ENCODE assay signal across 8 mouse cellular contexts in the genomic region with DNA sequence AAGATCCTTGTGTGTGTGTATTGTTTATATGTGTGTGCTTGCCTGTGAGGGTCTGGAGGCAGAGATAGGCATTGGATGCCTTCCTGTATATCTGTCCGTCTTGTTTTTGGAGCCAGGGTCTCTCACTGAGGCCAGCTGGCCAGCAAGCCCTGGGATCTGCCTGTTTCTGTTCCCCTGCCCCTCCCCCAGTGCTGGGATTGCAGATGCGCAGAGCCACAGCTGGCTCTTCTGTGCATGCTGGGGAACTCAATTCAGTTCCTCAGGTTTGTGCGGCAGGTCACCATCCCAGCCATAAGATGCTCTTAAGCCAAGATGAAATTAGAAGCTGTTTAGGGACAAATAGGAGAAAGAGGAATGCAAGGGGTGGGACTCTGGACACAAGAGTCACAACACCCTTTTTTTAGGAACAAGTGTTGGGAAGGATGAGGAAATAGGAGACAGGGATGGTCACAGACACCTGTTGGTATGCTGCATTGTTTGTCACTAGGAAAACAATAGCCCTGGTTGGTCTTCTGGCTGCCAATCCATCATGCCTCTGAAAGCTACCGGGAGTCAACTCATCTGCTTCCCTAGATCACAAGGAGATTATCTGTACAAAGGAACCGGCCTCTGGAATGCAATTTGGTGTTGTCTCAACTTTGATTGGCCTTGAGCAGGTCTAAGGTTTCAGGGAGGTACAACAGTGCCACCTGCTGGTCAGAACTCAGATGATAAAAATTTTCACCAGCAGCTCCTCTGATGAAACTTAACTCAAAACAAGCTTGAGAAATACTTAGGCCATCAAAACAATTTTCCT. TPM values are rescaled to one million over a fixed set of nuclear protein-coding genes. Genes with fewer than 3 reads are reported as not detected.
DNase-seq lines count a peak whose midpoint lies in the region; ATAC-seq and TF ChIP-seq lines count a peak whose summit lies in the region.

No protein-coding gene starts in this region.

- H3K36me3 ChIP-seq in forebrain, embryonic 10.5 days (replicated peaks) = peaks cover 10% of the 10 kb centered on the region
- H3K36me3 ChIP-seq in forebrain, embryonic 16.5 days (ENCODE audit: control insufficient read depth, insufficient read depth) = no peaks in the 10 kb centered on the region
- H3K36me3 ChIP-seq in hindbrain, embryonic 16.5 days (ENCODE audit: control insufficient read depth, insufficient read depth, low read length) = no peaks in the 10 kb centered on the region
- no peaks in the 10 kb centered on the region for H3K36me3 ChIP-seq in midbrain, postnatal 0 days (ENCODE audit: insufficient read depth, low read length)

- intact Hi-C loops in gastrocnemius, adult 2 months (cut with DNase I) = loop anchor here (1.0 to 10.0 kb wide), 2 partner anchors 124 to 302 kb away; a partner anchor contains a TSS
- intact Hi-C loops in left cerebral cortex, adult 2 months (cut with DNase I) = loop anchor here (2.0 kb wide), 1 partner anchor 24 kb away; a partner anchor contains a TSS

- peak overlapping the region; percentile 75 for H3K27ac ChIP-seq in forebrain, embryonic 10.5 days
- H3K27ac ChIP-seq in forebrain, embryonic 16.5 days (ENCODE audit: low read length) = no peak overlapping the region
- peak overlapping the region; percentile 9; the same call in 1 of the 2 replicates for H3K27ac ChIP-seq in gastrocnemius, adult 2 months
- no peak overlapping the region for H3K27ac ChIP-seq in hindbrain, embryonic 16.5 days (ENCODE audit: low read depth, low read length)
- no peak overlapping the region for H3K27ac ChIP-seq in left cerebral cortex, adult 2 months
- no peak overlapping the region for H3K27ac ChIP-seq in midbrain, postnatal 0 days (ENCODE audit: low read depth, low read length)

- 8% methylated on average over 5 of the region's 5 CpGs for WGBS in forebrain, embryonic 10.5 days
- 10% methylated on average over 5 of the region's 5 CpGs for WGBS in forebrain, embryonic 16.5 days
- 9% methylated on average over 5 of the region's 5 CpGs for WGBS in hindbrain, embryonic 16.5 days
- WGBS in midbrain, postnatal 0 days = 8% methylated on average over 5 of the region's 5 CpGs

- peak; percentile 80 for DNase-seq in forebrain, embryonic 10.5 days (ENCODE audit: extremely low spot score, low spot score)
- peak; percentile 78 to 85 for DNase-seq in cerebellum, adult 18-20 months
- peak; percentile 78 for DNase-seq in gastrocnemius, adult 2 months
- DNase-seq in left cerebral cortex, adult 2 months (ENCODE audit: extremely low spot score in 1 of 2, low spot score in 2 of 2) = peak; percentile 77 to 82
- peak; percentile 87 for DNase-seq in midbrain, postnatal 0 days (ENCODE audit: low spot score)
- peak; percentile 79 to 93 for DNase-seq in spleen, postnatal 4 days (ENCODE audit: low spot score in 2 of 2)

- H3K4me3 ChIP-seq in forebrain, embryonic 10.5 days = peak overlapping the region; percentile 34
- no peak overlapping the region for H3K4me3 ChIP-seq in forebrain, embryonic 16.5 days (replicated peaks; ENCODE audit: low read length)
- peak overlapping the region; percentile 33; the same call in 1 of the 2 replicates for H3K4me3 ChIP-seq in gastrocnemius, adult 2 months
- H3K4me3 ChIP-seq in hindbrain, embryonic 16.5 days (ENCODE audit: low read length) = no peak overlapping the region
- H3K4me3 ChIP-seq in left cerebral cortex, adult 2 months = no peak overlapping the region
- H3K4me3 ChIP-seq in midbrain, postnatal 0 days (ENCODE audit: low read depth, low read length) = no peak overlapping the region

- no peak overlapping the region for H3K4me2 ChIP-seq in forebrain, embryonic 16.5 days (ENCODE audit: low read length)
- H3K4me2 ChIP-seq in hindbrain, embryonic 16.5 days (ENCODE audit: low read length) = peak overlapping the region; percentile 27
- H3K4me2 ChIP-seq in midbrain, postnatal 0 days (ENCODE audit: low read depth, low read length, poor library complexity, severe bottlenecking) = no peak overlapping the region; the same call in 1 of the 2 replicates

- H3K4me1 ChIP-seq in forebrain, embryonic 10.5 days = peaks cover 43% of the 10 kb centered on the region
- H3K4me1 ChIP-seq in forebrain, embryonic 16.5 days (replicated peaks; ENCODE audit: control insufficient read depth, insufficient read depth, low read length) = peaks cover 25% of the 10 kb centered on the region
- peaks cover 22% of the 10 kb centered on the region for H3K4me1 ChIP-seq in hindbrain, embryonic 16.5 days (ENCODE audit: control insufficient read depth, insufficient read depth, low read depth, low read length)
- H3K4me1 ChIP-seq in midbrain, postnatal 0 days (ENCODE audit: insufficient read depth, low read length) = peaks cover 7% of the 10 kb centered on the region

- peak; percentile 88 for TF ChIP-seq CTCF in gastrocnemius, adult 2 months (IDR thresholded peaks at IDR 0.05)
- peak; percentile 91 for TF ChIP-seq CTCF in left cerebral cortex, adult 2 months (IDR thresholded peaks at IDR 0.05)
- TF ChIP-seq CTCF in midbrain, postnatal 0 days (IDR thresholded peaks at IDR 0.05) = peak; percentile 90

- no peak for ATAC-seq in forebrain, embryonic 16.5 days
- no peak for ATAC-seq in hindbrain, embryonic 16.5 days
- ATAC-seq in midbrain, postnatal 0 days (ENCODE audit: low FRiP score) = no peak

- H3K27me3 ChIP-seq in forebrain, embryonic 10.5 days (ENCODE audit: poor library complexity, severe bottlenecking) = no peaks in the 10 kb centered on the region
- H3K27me3 ChIP-seq in forebrain, embryonic 16.5 days (replicated peaks; ENCODE audit: control insufficient read depth, insufficient read depth, low read length) = no peaks in the 10 kb centered on the region
- H3K27me3 ChIP-seq in hindbrain, embryonic 16.5 days (replicated peaks; ENCODE audit: control insufficient read depth, insufficient read depth, low read length) = no peaks in the 10 kb centered on the region
- H3K27me3 ChIP-seq in midbrain, postnatal 0 days (ENCODE audit: insufficient read depth, low read length) = no peaks in the 10 kb centered on the region

- H3K9me3 ChIP-seq in forebrain, embryonic 10.5 days = no peaks in the 10 kb centered on the region
- H3K9me3 ChIP-seq in forebrain, embryonic 16.5 days (ENCODE audit: control insufficient read depth, low read length) = no peaks in the 10 kb centered on the region
- no peaks in the 10 kb centered on the region for H3K9me3 ChIP-seq in hindbrain, embryonic 16.5 days (ENCODE audit: control insufficient read depth, low read length)
- no peaks in the 10 kb centered on the region for H3K9me3 ChIP-seq in midbrain, postnatal 0 days (ENCODE audit: low read length)

- H3K9ac ChIP-seq in forebrain, embryonic 16.5 days (replicated peaks; ENCODE audit: low read depth, low read length) = no peak overlapping the region
- H3K9ac ChIP-seq in hindbrain, embryonic 16.5 days (ENCODE audit: low read depth, low read length) = no peak overlapping the region
- no peak overlapping the region for H3K9ac ChIP-seq in midbrain, postnatal 0 days (replicated peaks; ENCODE audit: low read length, poor library complexity, severe bottlenecking)

RNA-seq across cellular contexts. Expression of a gene that starts 4.7 kb away (rescaled TPM):
- polyA plus RNA-seq in forebrain, embryonic 10.5 days (2016; fragmentation: Nextera tagmentation; extraction: Ambion mirVana) = 579 and 590 TPM in 2 replicates
- 471 and 509 TPM in 2 replicates for polyA plus RNA-seq in forebrain, embryonic 16.5 days (2015; fragmentation: Nextera tagmentation; extraction: Ambion mirVana)
- 1,000 to 10,000 TPM in 1 of 2 experiments, 100 to 1,000 TPM in 1; 428 to 1,099 TPM for total RNA-seq in gastrocnemius, adult 2 months (2021)
- polyA plus RNA-seq in hindbrain, embryonic 16.5 days (2015; fragmentation: Nextera tagmentation; extraction: Ambion mirVana) = 343 and 357 TPM in 2 replicates
- total RNA-seq in left cerebral cortex, adult 2 months (2021) = 100 to 1,000 TPM; 182 to 193 TPM
- total RNA-seq in midbrain, postnatal 0 days (2014; rRNA removed) = 182 and 224 TPM in 2 replicates
- 314 and 331 TPM in 2 replicates for polyA plus RNA-seq in midbrain, postnatal 0 days (2015; fragmentation: Nextera tagmentation; extraction: Ambion mirVana)

RNA-seq across cellular contexts. Expression of a gene that starts 24.7 kb away (rescaled TPM):
- polyA plus RNA-seq in forebrain, embryonic 10.5 days (2016; fragmentation: Nextera tagmentation; extraction: Ambion mirVana) = 220 and 222 TPM in 2 replicates
- 146 and 158 TPM in 2 replicates for polyA plus RNA-seq in forebrain, embryonic 16.5 days (2015; fragmentation: Nextera tagmentation; extraction: Ambion mirVana)
- 100 to 1,000 TPM in 1 of 2 experiments, 10 to 100 TPM in 1; 94.5 to 104 TPM for total RNA-seq in gastrocnemius, adult 2 months (2021)
- polyA plus RNA-seq in hindbrain, embryonic 16.5 days (2015; fragmentation: Nextera tagmentation; extraction: Ambion mirVana) = 105 and 122 TPM in 2 replicates
- 100 to 1,000 TPM; 180 to 197 TPM for total RNA-seq in left cerebral cortex, adult 2 months (2021)
- 108 and 112 TPM in 2 replicates for total RNA-seq in midbrain, postnatal 0 days (2014; rRNA removed)
- polyA plus RNA-seq in midbrain, postnatal 0 days (2015; fragmentation: Nextera tagmentation; extraction: Ambion mirVana) = 93.2 and 133 TPM in 2 replicates

RNA-seq across cellular contexts. Expression of a gene that starts 25.7 kb away (rescaled TPM):
- polyA plus RNA-seq in forebrain, embryonic 10.5 days (2016; fragmentation: Nextera tagmentation; extraction: Ambion mirVana) = 210 and 216 TPM in 2 replicates
- 220 and 232 TPM in 2 replicates for polyA plus RNA-seq in forebrain, embryonic 16.5 days (2015; fragmentation: Nextera tagmentation; extraction: Ambion mirVana)
- 10 to 100 TPM; 82.0 to 93.3 TPM for total RNA-seq in gastrocnemius, adult 2 months (2021)
- 207 TPM in 2 replicates for polyA plus RNA-seq in hindbrain, embryonic 16.5 days (2015; fragmentation: Nextera tagmentation; extraction: Ambion mirVana)
- 10 to 100 TPM; 95.2 to 98.7 TPM for total RNA-seq in left cerebral cortex, adult 2 months (2021)
- 101 and 111 TPM in 2 replicates for total RNA-seq in midbrain, postnatal 0 days (2014; rRNA removed)
- polyA plus RNA-seq in midbrain, postnatal 0 days (2015; fragmentation: Nextera tagmentation; extraction: Ambion mirVana) = 230 and 246 TPM in 2 replicates

RNA-seq across cellular contexts. Expression of a gene that starts 26.8 kb away (rescaled TPM):
- polyA plus RNA-seq in forebrain, embryonic 10.5 days (2016; fragmentation: Nextera tagmentation; extraction: Ambion mirVana) = 0.61 and 0.64 TPM in 2 replicates
- polyA plus RNA-seq in forebrain, embryonic 16.5 days (2015; fragmentation: Nextera tagmentation; extraction: Ambion mirVana) = 0.22 and 0.42 TPM in 2 replicates
- total RNA-seq in gastrocnemius, adult 2 months (2021) = under 1 TPM; 0.05 to 0.11 TPM
- 0.26 and 0.30 TPM in 2 replicates for polyA plus RNA-seq in hindbrain, embryonic 16.5 days (2015; fragmentation: Nextera tagmentation; extraction: Ambion mirVana)
- total RNA-seq in left cerebral cortex, adult 2 months (2021) = under 1 TPM; 0.36 to 0.42 TPM
- total RNA-seq in midbrain, postnatal 0 days (2014; rRNA removed) = 0.24 and 0.55 TPM in 2 replicates
- 0.17 and 0.22 TPM in 2 replicates for polyA plus RNA-seq in midbrain, postnatal 0 days (2015; fragmentation: Nextera tagmentation; extraction: Ambion mirVana)

Comparison
In these comparisons a context has a peak if more than half of its experiments do, and no peak if none do; other contexts are left out.
1. H3K27ac ChIP-seq: peak in forebrain, embryonic 10.5 days (single experiment) and gastrocnemius, adult 2 months (single experiment); none in forebrain, embryonic 16.5 days (single experiment), hindbrain, embryonic 16.5 days (single experiment), left cerebral cortex, adult 2 months (single experiment) and midbrain, postnatal 0 days (single experiment).
2. H3K4me3 ChIP-seq: peak in forebrain, embryonic 10.5 days (single experiment) and gastrocnemius, adult 2 months (single experiment); none in forebrain, embryonic 16.5 days (single experiment), hindbrain, embryonic 16.5 days (single experiment), left cerebral cortex, adult 2 months (single experiment) and midbrain, postnatal 0 days (single experiment).
3. Peak in every context shown above with its lines, with median percentiles within 50 percentile points of each other: DNase-seq and CTCF ChIP-seq.